Mouse (Mus musculus) E14TG2a.4 (cell line): Measurements from ENCODE around the gene Prss12.

Experiments used
- CTCF ChIP-seq: conservative IDR thresholded peaks from 2 replicates; pipeline ENCODE4 v1.5.1; 2014; ENCODE audit warnings: low read length
- NANOG ChIP-seq: IDR thresholded peaks from 2 replicates; pipeline ENCODE4 v1.6.1; 2014; ENCODE audit warnings: borderline replicate concordance, low read length, mixed read lengths
- POU5F1 ChIP-seq: IDR thresholded peaks from 2 replicates; pipeline ENCODE4 v1.6.1; 2014; ENCODE audit warnings: low read length, borderline replicate concordance

- no peak for TF ChIP-seq NANOG
- no peak for TF ChIP-seq CTCF
- TF ChIP-seq POU5F1: no peak
Measured at GRCm38 (mm10) chr3:123476833-123477232, 30.1 kb downstream of the Prss12 start.
